Mouse (Mus musculus) embryonic facial prominence, embryonic 15.5 days (tissue): ENCODE measurements around the gene Inava. TPM values are rescaled to one million over a fixed set of nuclear protein-coding genes. Genes with fewer than 3 reads are reported as not detected.

ENCODE experiments used
- ATAC-seq: fragments of 200-750 bp; cut with Nextera tagmentation; 2 replicates; pipeline ENCODE4 v1.8.0; 2017; ENCODE audit warnings: low read depth, moderate TSS enrichment; ENCODE audit not compliant: insufficient number of reproducible peaks, low FRiP score, low TSS enrichment
- H3K27ac ChIP-seq: fragments of 300-500 bp; sonication (generic); replicated peaks from 2 replicates; pipeline ENCODE4 v1.5.1; 2015; ENCODE audit warnings: mild to moderate bottlenecking, inconsistent platforms
- H3K27me3 ChIP-seq: fragments of 300-500 bp; sonication (generic); 2 replicates; pipeline ENCODE4 v1.6.1; 2015; ENCODE audit warnings: inconsistent platforms
- H3K36me3 ChIP-seq: fragments of 300-500 bp; sonication (generic); 2 replicates; pipeline ENCODE4 v1.6.1; 2015; ENCODE audit warnings: mild to moderate bottlenecking, inconsistent platforms
- H3K4me1 ChIP-seq: fragments of 300-500 bp; sonication (generic); 2 replicates; pipeline ENCODE4 v1.6.1; 2015; ENCODE audit warnings: inconsistent platforms
- H3K4me2 ChIP-seq: fragments of 300-500 bp; sonication (generic); replicated peaks from 2 replicates; pipeline ENCODE4 v1.6.1; 2015; ENCODE audit warnings: mild to moderate bottlenecking, inconsistent platforms
- H3K4me3 ChIP-seq: fragments of 300-500 bp; sonication (generic); replicated peaks from 2 replicates; pipeline ENCODE4 v1.5.1; 2015; ENCODE audit warnings: mild to moderate bottlenecking, inconsistent platforms
- H3K9ac ChIP-seq: fragments of 300-500 bp; sonication (generic); 2 replicates; pipeline ENCODE4 v1.6.1; 2015; ENCODE audit warnings: inconsistent platforms
- H3K9me3 ChIP-seq: fragments of 300-500 bp; sonication (generic); replicated peaks from 2 replicates; pipeline ENCODE4 v1.6.1; 2016; ENCODE audit warnings: inconsistent platforms
- WGBS: fragments of 180-500 bp; shearing (Covaris S2); methylation state at CpG from one replicate; pipeline ENCODE4 v1.1.7; 2015; 5-methylcytosine and 5-hydroxymethylcytosine counted together
- polyA plus RNA-seq: library from polyadenylated mRNA; unstranded; fragments of >200 nt; fragmentation: Nextera tagmentation; extraction: Ambion mirVana; gene quantifications from 2 replicates; pipeline ENCODE4 v1.2.1, GENCODE M21; 2015

Gene Inava
- polyA plus RNA-seq, 1 experiment from 2014 or later, result 19.4 TPM

DNA sequence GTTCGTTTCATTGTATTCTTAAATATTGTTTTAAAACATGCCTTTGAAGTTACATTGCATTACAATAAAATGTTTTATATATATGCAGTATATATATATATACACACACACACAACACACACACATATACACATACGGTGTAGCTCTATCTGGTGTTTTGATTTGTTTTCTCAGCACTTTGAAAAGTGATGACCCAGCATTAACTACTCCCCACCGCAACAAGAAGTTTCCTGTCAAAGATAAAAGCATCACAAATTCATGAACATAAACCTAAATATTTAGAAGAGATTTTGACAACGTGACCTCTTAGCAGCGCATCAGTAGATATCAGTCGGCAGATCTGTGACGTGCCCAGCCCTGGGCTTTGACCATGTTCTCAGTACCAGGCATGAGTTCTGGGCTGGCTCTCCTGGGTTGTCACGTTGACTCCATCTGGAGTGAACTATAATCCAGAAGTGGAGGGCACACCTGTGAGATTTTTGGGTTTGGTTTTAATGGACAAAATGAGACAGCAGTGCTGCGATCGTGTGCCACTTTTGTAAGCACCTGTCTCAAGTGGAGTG, 20.5 kb upstream of the Inava start:
- no peak for ATAC-seq
- Histone ChIP-seq H3K9me3 (no peaks in the 10 kb centered on the region), H3K4me2 (no peak overlapping the region), H3K4me1 (peaks cover 2% of the 10 kb centered on the region), H3K27me3 (peaks cover 23% of the 10 kb centered on the region), H3K27ac (no peak overlapping the region), H3K36me3 (no peaks in the 10 kb centered on the region), H3K4me3 (no peak overlapping the region), H3K9ac (no peak overlapping the region)
- 79% methylated on average over 10 of the region's 10 CpGs for WGBS

- Histone ChIP-seq H3K4me2 (no peak overlapping the region), H3K4me3 (no peak overlapping the region), H3K36me3 (no peaks in the 10 kb centered on the region), H3K27me3 (peaks cover 12% of the 10 kb centered on the region), H3K9me3 (no peaks in the 10 kb centered on the region), H3K27ac (no peak overlapping the region), H3K4me1 (no peaks in the 10 kb centered on the region), H3K9ac (no peak overlapping the region)
- ATAC-seq, result no peak; the same call in 1 of the 2 replicates
- WGBS, result 12% methylated on average over 2 of the region's 2 CpGs
Measured at GRCm38 (mm10) chr1:136253472-136253871, 19.4 kb upstream of the Inava start.

- WGBS, result 50% methylated on average over 5 of the region's 5 CpGs
- Histone ChIP-seq H3K9me3 (no peaks in the 10 kb centered on the region), H3K27ac (no peak overlapping the region), H3K9ac (no peak overlapping the region), H3K27me3 (no peaks in the 10 kb centered on the region), H3K4me1 (no peaks in the 10 kb centered on the region), H3K36me3 (no peaks in the 10 kb centered on the region), H3K4me2 (no peak overlapping the region), H3K4me3 (no peak overlapping the region)
- no peak for ATAC-seq
Measured at GRCm38 (mm10) chr1:136249662-136250061, 15.6 kb upstream of the Inava start.

DNA sequence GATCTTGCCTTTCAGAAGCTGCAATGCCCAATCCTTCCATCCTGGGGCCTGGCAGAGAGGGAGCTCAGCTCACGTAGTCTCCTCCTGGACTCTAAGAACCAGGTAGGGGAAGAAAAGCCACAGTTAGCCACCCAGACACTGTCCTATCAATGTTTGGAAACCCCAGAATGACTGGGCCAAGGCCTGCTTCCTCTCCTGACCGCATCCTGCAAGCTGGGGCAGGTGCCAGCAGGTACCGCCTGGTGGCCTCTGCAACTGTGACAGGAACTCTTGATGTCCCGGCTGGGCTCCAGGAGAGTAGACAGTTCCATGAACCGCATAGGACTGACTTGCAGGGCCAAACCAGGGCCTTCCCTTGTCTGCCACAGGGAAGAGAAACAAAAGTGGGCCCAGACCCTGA, 13.3 kb upstream of the Inava start:
- Histone ChIP-seq H3K9me3 (no peaks in the 10 kb centered on the region), H3K27me3 (no peaks in the 10 kb centered on the region), H3K4me1 (no peaks in the 10 kb centered on the region), H3K27ac (no peak overlapping the region), H3K36me3 (no peaks in the 10 kb centered on the region), H3K4me2 (no peak overlapping the region), H3K4me3 (no peak overlapping the region), H3K9ac (no peak overlapping the region)
- no peak for ATAC-seq
- 81% methylated on average over 5 of the region's 5 CpGs for WGBS

GRCm38 (mm10) chr1:136244469-136244868, 10.4 kb upstream of the Inava start:
- no peak overlapping the region for H3K27ac ChIP-seq
- no peaks in the 10 kb centered on the region for H3K36me3 ChIP-seq
- no peaks in the 10 kb centered on the region for H3K27me3 ChIP-seq
- no peak overlapping the region for H3K9ac ChIP-seq
- no peaks in the 10 kb centered on the region for H3K4me1 ChIP-seq
- H3K9me3 ChIP-seq, result no peaks in the 10 kb centered on the region
- no peak for ATAC-seq
- H3K4me2 ChIP-seq, result no peak overlapping the region
- WGBS, result 89% methylated on average over 4 of the region's 5 CpGs
- no peak overlapping the region for H3K4me3 ChIP-seq

DNA sequence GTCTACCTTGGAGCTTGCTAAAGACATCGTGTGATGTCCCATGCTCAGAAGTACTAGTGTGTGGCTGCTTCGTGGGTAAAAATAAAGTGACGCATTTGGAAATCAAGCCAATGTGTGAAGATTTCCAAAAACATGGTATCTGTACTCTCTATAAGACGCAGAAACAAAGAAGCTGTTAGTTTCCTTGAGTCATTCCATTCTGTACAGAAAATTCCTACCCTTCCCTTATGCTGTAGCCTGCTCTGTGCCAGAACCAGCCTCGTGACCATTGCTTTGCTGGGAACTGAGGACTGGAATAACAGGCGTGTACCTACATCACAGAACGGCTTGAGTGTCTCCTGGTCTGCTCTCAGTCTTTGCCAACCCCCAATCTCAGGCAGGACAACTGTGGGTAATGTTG, 7.7 kb upstream of the Inava start:
- no peaks in the 10 kb centered on the region for H3K4me1 ChIP-seq
- no peak for ATAC-seq
- no peak overlapping the region for H3K9ac ChIP-seq
- no peaks in the 10 kb centered on the region for H3K36me3 ChIP-seq
- H3K9me3 ChIP-seq, result no peaks in the 10 kb centered on the region
- H3K27me3 ChIP-seq, result no peaks in the 10 kb centered on the region
- H3K4me2 ChIP-seq, result no peak overlapping the region
- no peak overlapping the region for H3K27ac ChIP-seq
- 82% methylated on average over 7 of the region's 7 CpGs for WGBS
- H3K4me3 ChIP-seq, result no peak overlapping the region

GRCm38 (mm10) chr1:136238495-136238894, 4.4 kb upstream of the Inava start:
- peaks cover 10% of the 10 kb centered on the region for H3K4me1 ChIP-seq
- no peak overlapping the region for H3K4me3 ChIP-seq

GRCm38 (mm10) chr1:136234595-136235092, 580 bp upstream of the Inava start:
- Histone ChIP-seq H3K27ac (peak overlapping the region; percentile 73), H3K4me1 (peaks cover 47% of the 10 kb centered on the region), H3K27me3 (no peaks in the 10 kb centered on the region), H3K9me3 (no peaks in the 10 kb centered on the region), H3K4me2 (peak overlapping the region; percentile 91), H3K9ac (peak overlapping the region; percentile 40; the same call in 1 of the 2 replicates), H3K36me3 (no peaks in the 10 kb centered on the region), H3K4me3 (peak overlapping the region; percentile 61)
- no peak for ATAC-seq
- WGBS, result 5% methylated on average over 9 of the region's 9 CpGs

More at GRCm38 (mm10) chr1:136238495-136238894, 4.4 kb upstream of the Inava start:
- Histone ChIP-seq H3K27ac (no peak overlapping the region), H3K4me2 (no peak overlapping the region), H3K36me3 (no peaks in the 10 kb centered on the region), H3K9ac (no peak overlapping the region), H3K27me3 (no peaks in the 10 kb centered on the region), H3K9me3 (no peaks in the 10 kb centered on the region)
- no peak for ATAC-seq
- WGBS, result 89% methylated on average over 4 of the region's 4 CpGs

- peak overlapping the region; percentile 91 for H3K4me2 ChIP-seq
- peak overlapping the region; percentile 35; the same call in 1 of the 2 replicates for H3K9ac ChIP-seq
- no peaks in the 10 kb centered on the region for H3K36me3 ChIP-seq
- peaks cover 62% of the 10 kb centered on the region for H3K4me1 ChIP-seq
- no peaks in the 10 kb centered on the region for H3K27me3 ChIP-seq
- H3K4me3 ChIP-seq, result peak overlapping the region; percentile 61
- no peak for ATAC-seq
- 0 out of 2 replicates have a peak overlapping the region, but pooled peaks have one; percentile 17 for H3K27ac ChIP-seq
- 2% methylated on average over 23 of the region's 23 CpGs for WGBS
- H3K9me3 ChIP-seq, result no peaks in the 10 kb centered on the region
Measured at GRCm38 (mm10) chr1:136232986-136233790, 876 bp downstream of the Inava start.

DNA sequence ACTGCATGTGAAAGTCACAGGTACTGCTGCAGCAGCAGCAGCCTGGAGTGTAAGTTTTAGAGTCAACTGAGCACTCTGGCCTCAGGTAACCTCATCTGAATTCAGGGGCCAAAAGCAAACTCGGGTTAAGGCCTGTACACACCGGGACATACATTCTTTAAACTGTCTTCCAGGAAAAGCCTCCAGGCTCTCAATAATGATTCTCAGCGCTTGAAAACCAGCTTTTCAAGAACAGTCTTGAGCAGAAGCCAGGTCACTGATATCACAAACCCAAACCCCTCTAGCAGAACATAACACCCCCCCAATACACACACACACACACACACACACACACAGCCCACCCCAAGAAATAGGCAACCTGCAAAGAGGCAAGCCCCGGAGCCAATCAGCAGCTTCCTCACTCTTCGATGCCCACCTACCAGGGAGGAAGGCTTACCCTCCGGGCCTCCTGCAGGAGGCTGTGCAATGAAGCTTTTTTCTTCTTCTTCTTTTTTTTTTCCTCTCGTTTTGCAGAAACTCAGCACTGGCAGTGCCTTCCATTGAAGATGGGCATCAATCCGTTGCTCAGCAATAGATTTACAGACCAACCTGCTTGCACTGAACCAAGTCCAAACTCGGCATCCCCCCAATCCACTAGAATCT, 1.7 kb downstream of the Inava start:
- ATAC-seq, result no peak
- Histone ChIP-seq H3K9ac (no peak overlapping the region), H3K4me3 (peak overlapping the region; percentile 61)

DNA sequence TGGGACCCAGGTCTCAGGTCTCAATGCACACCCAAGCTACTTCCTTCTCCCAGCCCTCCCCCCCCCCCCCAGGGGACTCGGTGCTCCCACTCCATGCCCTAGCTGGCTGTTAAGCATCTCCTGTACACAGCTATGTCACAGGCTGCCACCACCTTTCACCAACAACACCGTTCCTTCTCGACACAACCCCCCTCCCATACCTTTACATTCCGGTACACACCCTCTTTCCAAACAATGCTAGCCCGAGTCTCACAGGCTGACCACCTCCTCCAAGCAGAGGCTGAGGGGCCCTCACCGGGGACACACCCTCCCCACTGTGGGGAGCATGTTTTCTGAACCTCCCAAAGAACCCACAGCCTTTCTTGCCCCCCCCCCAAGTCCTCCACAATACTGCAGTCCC, 2.5 kb downstream of the Inava start:
- H3K4me2 ChIP-seq, result peak overlapping the region; percentile 91
- 10% methylated on average over 6 of the region's 6 CpGs for WGBS
- H3K9ac ChIP-seq, result no peak overlapping the region

More for the DNA sequence above, 1.7 kb downstream of the Inava start:
- no peaks in the 10 kb centered on the region for H3K9me3 ChIP-seq
- 0 out of 2 replicates have a peak overlapping the region, but pooled peaks have one; percentile 34 for H3K27ac ChIP-seq
- no peaks in the 10 kb centered on the region for H3K27me3 ChIP-seq
- H3K4me1 ChIP-seq, result peaks cover 68% of the 10 kb centered on the region
- H3K36me3 ChIP-seq, result no peaks in the 10 kb centered on the region
- peak overlapping the region; percentile 91 for H3K4me2 ChIP-seq
- 4% methylated on average over 9 of the region's 9 CpGs for WGBS

More for the DNA sequence above, 2.5 kb downstream of the Inava start:
- peak overlapping the region; percentile 61 for H3K4me3 ChIP-seq
- H3K27ac ChIP-seq, result peak overlapping the region; percentile 66; the same call in 1 of the 2 replicates
- H3K27me3 ChIP-seq, result no peaks in the 10 kb centered on the region
- ATAC-seq, result no peak
- H3K9me3 ChIP-seq, result no peaks in the 10 kb centered on the region
- no peaks in the 10 kb centered on the region for H3K36me3 ChIP-seq
- peaks cover 68% of the 10 kb centered on the region for H3K4me1 ChIP-seq
